8 mouse cellular contexts compared by ENCODE assay signal in genomic region chr19:4125268-4125667, GRCm38 (mm10). TPM values are rescaled to one million over a fixed set of nuclear protein-coding genes. Genes with fewer than 3 reads are reported as not detected.
DNase-seq lines count a peak whose midpoint lies in the region; ATAC-seq and TF ChIP-seq lines count a peak whose summit lies in the region.
"Not testable (repeated sequence)": the region's sequence is repeated elsewhere in the genome, so short reads cannot be mapped to it uniquely, and the experiment has no call there.

No protein-coding gene starts in this region.

- DNase-seq in 416B (ENCODE audit: low read depth), result peak; percentile 53
- peak; percentile 64 for DNase-seq in cerebellum, adult 11-12 months
- not testable (repeated sequence) for DNase-seq in forebrain, embryonic 11.5 days (ENCODE audit: low spot score); liver, embryonic 13.5 days

- WGBS in forebrain, embryonic 11.5 days, result 23% methylated on average over 4 of the region's 4 CpGs
- WGBS in heart, embryonic 16.5 days, result 13% methylated on average over 3 of the region's 4 CpGs
- WGBS in kidney, embryonic 14.5 days, result 18% methylated on average over 4 of the region's 4 CpGs
- 27% methylated on average over 4 of the region's 4 CpGs for WGBS in liver, embryonic 13.5 days (ENCODE audit: insufficient replicate concordance)
- 75% methylated on average over 1 of the region's 4 CpGs for WGBS in midbrain, embryonic 13.5 days
- 5% methylated on average over 4 of the region's 4 CpGs for WGBS in small intestine, adult 2 months

- TF ChIP-seq POLR2A in small intestine, adult 2 months (IDR thresholded peaks at IDR 0.05; ENCODE audit: low read depth, low read length), result not testable (repeated sequence)

- H3K27me3 ChIP-seq in forebrain, embryonic 11.5 days (ENCODE audit: control insufficient read depth, insufficient read depth, low read length); heart, embryonic 16.5 days (ENCODE audit: control insufficient read depth, insufficient read depth, low read length); kidney, embryonic 14.5 days (ENCODE audit: control insufficient read depth, insufficient read depth, low read length); liver, embryonic 13.5 days; midbrain, embryonic 13.5 days; small intestine, adult 2 months (ENCODE audit: control insufficient read depth, insufficient read depth, low read length): not testable (repeated sequence)

- H3K36me3 ChIP-seq in forebrain, embryonic 11.5 days (ENCODE audit: control insufficient read depth, insufficient read depth, low read length); heart, embryonic 16.5 days (ENCODE audit: control insufficient read depth, insufficient read depth): not testable (repeated sequence)
- H3K36me3 ChIP-seq in kidney, embryonic 14.5 days (ENCODE audit: control insufficient read depth, insufficient read depth, low read length), result peaks cover 23% of the 10 kb centered on the region
- peaks cover 27% of the 10 kb centered on the region for H3K36me3 ChIP-seq in liver, embryonic 13.5 days
- peaks cover 29% of the 10 kb centered on the region for H3K36me3 ChIP-seq in midbrain, embryonic 13.5 days
- peaks cover 13% of the 10 kb centered on the region; the same call in 1 of the 2 replicates for H3K36me3 ChIP-seq in small intestine, adult 2 months (ENCODE audit: control insufficient read depth, insufficient read depth, low read length)

- H3K9me3 ChIP-seq in forebrain, embryonic 11.5 days (ENCODE audit: control insufficient read depth, low read length); heart, embryonic 16.5 days (replicated peaks; ENCODE audit: control insufficient read depth, low read length); kidney, embryonic 14.5 days (ENCODE audit: control insufficient read depth, low read length); liver, embryonic 13.5 days (replicated peaks); midbrain, embryonic 13.5 days: not testable (repeated sequence)

- H3K9ac ChIP-seq in forebrain, embryonic 11.5 days (ENCODE audit: low read length), result peak overlapping the region; percentile 39; the same call in 1 of the 2 replicates
- H3K9ac ChIP-seq in heart, embryonic 16.5 days (ENCODE audit: low read length), result peak overlapping the region; percentile 56
- H3K9ac ChIP-seq in kidney, embryonic 14.5 days (ENCODE audit: low read depth, low read length), result peak overlapping the region; percentile 45
- peak overlapping the region; percentile 65 for H3K9ac ChIP-seq in liver, embryonic 13.5 days
- peak overlapping the region; percentile 88 for H3K9ac ChIP-seq in midbrain, embryonic 13.5 days (replicated peaks)

- peaks cover 10% of the 10 kb centered on the region for H3K4me1 ChIP-seq in forebrain, embryonic 11.5 days (replicated peaks; ENCODE audit: control insufficient read depth, insufficient read depth, low read length)
- peaks cover 30% of the 10 kb centered on the region for H3K4me1 ChIP-seq in heart, embryonic 16.5 days (ENCODE audit: control insufficient read depth, insufficient read depth, low read length)
- H3K4me1 ChIP-seq in kidney, embryonic 14.5 days (ENCODE audit: control insufficient read depth, insufficient read depth, low read length), result not testable (repeated sequence)
- peaks cover 88% of the 10 kb centered on the region for H3K4me1 ChIP-seq in liver, embryonic 13.5 days (replicated peaks)
- peaks cover 23% of the 10 kb centered on the region for H3K4me1 ChIP-seq in midbrain, embryonic 13.5 days (replicated peaks)
- H3K4me1 ChIP-seq in small intestine, adult 2 months (ENCODE audit: control insufficient read depth, insufficient read depth, insufficient read length, low read length), result peaks cover 19% of the 10 kb centered on the region

- H3K27ac ChIP-seq in forebrain, embryonic 11.5 days (ENCODE audit: low read depth, low read length); heart, embryonic 16.5 days (ENCODE audit: low read length); kidney, embryonic 14.5 days (ENCODE audit: low read depth, low read length): not testable (repeated sequence)
- H3K27ac ChIP-seq in liver, embryonic 13.5 days, result peak overlapping the region; percentile 80
- H3K27ac ChIP-seq in midbrain, embryonic 13.5 days, result peak overlapping the region; percentile 56
- H3K27ac ChIP-seq in small intestine, adult 2 months (ENCODE audit: insufficient read depth, low read depth, low read length), result peak overlapping the region; percentile 55

- peak overlapping the region; percentile 77 for H3K4me3 ChIP-seq in forebrain, embryonic 11.5 days (ENCODE audit: low read depth, low read length)
- H3K4me3 ChIP-seq in heart, embryonic 16.5 days (ENCODE audit: low read length), result peak overlapping the region; percentile 67
- H3K4me3 ChIP-seq in kidney, embryonic 14.5 days (ENCODE audit: low read length), result peak overlapping the region; percentile 88
- H3K4me3 ChIP-seq in liver, embryonic 13.5 days (replicated peaks), result peak overlapping the region; percentile 82
- peak overlapping the region; percentile 84 for H3K4me3 ChIP-seq in midbrain, embryonic 13.5 days (replicated peaks)
- peak overlapping the region; percentile 60 for H3K4me3 ChIP-seq in small intestine, adult 2 months (ENCODE audit: low read depth, low read length)

- peak overlapping the region; percentile 45 for H3K4me2 ChIP-seq in forebrain, embryonic 11.5 days (ENCODE audit: low read depth, low read length, severe bottlenecking)
- peak overlapping the region; percentile 57 for H3K4me2 ChIP-seq in heart, embryonic 16.5 days (ENCODE audit: low read depth, low read length)
- peak overlapping the region; percentile 42 for H3K4me2 ChIP-seq in kidney, embryonic 14.5 days (replicated peaks; ENCODE audit: low read depth, low read length)
- peak overlapping the region; percentile 65 for H3K4me2 ChIP-seq in liver, embryonic 13.5 days
- H3K4me2 ChIP-seq in midbrain, embryonic 13.5 days (replicated peaks), result peak overlapping the region; percentile 84

- peak; percentile 40; the same call in 1 of the 2 replicates for ATAC-seq in forebrain, embryonic 11.5 days (replicated peaks; ENCODE audit: low FRiP score)
- ATAC-seq in heart, embryonic 16.5 days (replicated peaks; ENCODE audit: extremely low read depth, insufficient read depth, low FRiP score), result peak; percentile 25
- ATAC-seq in kidney, embryonic 14.5 days (ENCODE audit: low FRiP score, low TSS enrichment), result peak; percentile 39
- peak; percentile 13 for ATAC-seq in liver, embryonic 13.5 days (ENCODE audit: low read depth)
- ATAC-seq in midbrain, embryonic 13.5 days, result peak; percentile 63

- not testable (repeated sequence) for TF ChIP-seq CTCF in small intestine, adult 2 months (IDR thresholded peaks at IDR 0.05; ENCODE audit: extremely low read depth, insufficient read length, insufficient replicate concordance, low read depth, low read length)

RNA-seq across cellular contexts. Expression of gene Aip, which starts 0.4 kb away (rescaled TPM):
- 52.3 and 59.0 TPM in 2 replicates for polyA plus RNA-seq in forebrain, embryonic 11.5 days (2014; fragmentation: Nextera tagmentation; extraction: Ambion mirVana)
- 87.5 and 88.6 TPM in 2 replicates for polyA plus RNA-seq in heart, embryonic 16.5 days (2015; fragmentation: Nextera tagmentation; extraction: Ambion mirVana)
- 92.0 and 97.5 TPM in 2 replicates for polyA plus RNA-seq in kidney, embryonic 14.5 days (2014; fragmentation: Nextera tagmentation; extraction: Ambion mirVana)
- 37.7 and 38.9 TPM in 2 replicates for polyA plus RNA-seq in liver, embryonic 13.5 days (2015; fragmentation: Nextera tagmentation; extraction: Ambion mirVana)
- polyA plus RNA-seq in midbrain, embryonic 13.5 days (2015; fragmentation: Nextera tagmentation; extraction: Ambion mirVana), result 79.8 and 80.9 TPM in 2 replicates
- 41.3 and 59.8 TPM in 2 replicates for polyA plus RNA-seq in small intestine, adult 2 months (2012; rRNA removed)

RNA-seq across cellular contexts. Expression of gene Gpr152, which starts 14.3 kb away (rescaled TPM):
- polyA plus RNA-seq in forebrain, embryonic 11.5 days (2014; fragmentation: Nextera tagmentation; extraction: Ambion mirVana), result not detected in 2 replicates
- polyA plus RNA-seq in heart, embryonic 16.5 days (2015; fragmentation: Nextera tagmentation; extraction: Ambion mirVana), result not detected in 2 replicates
- not detected in 2 replicates for polyA plus RNA-seq in kidney, embryonic 14.5 days (2014; fragmentation: Nextera tagmentation; extraction: Ambion mirVana)
- polyA plus RNA-seq in liver, embryonic 13.5 days (2015; fragmentation: Nextera tagmentation; extraction: Ambion mirVana), result 0.02 TPM in 1 of 2 replicates, not detected in the other
- 0.05 and 0.08 TPM in 2 replicates for polyA plus RNA-seq in midbrain, embryonic 13.5 days (2015; fragmentation: Nextera tagmentation; extraction: Ambion mirVana)
- polyA plus RNA-seq in small intestine, adult 2 months (2012; rRNA removed), result 0.06 TPM in 1 of 2 replicates, not detected in the other

RNA-seq across cellular contexts. Expression of gene Cabp4, which starts 18.6 kb away (rescaled TPM):
- polyA plus RNA-seq in forebrain, embryonic 11.5 days (2014; fragmentation: Nextera tagmentation; extraction: Ambion mirVana), result not detected in 2 replicates
- polyA plus RNA-seq in heart, embryonic 16.5 days (2015; fragmentation: Nextera tagmentation; extraction: Ambion mirVana), result 0.11 TPM in 1 of 2 replicates, not detected in the other
- polyA plus RNA-seq in kidney, embryonic 14.5 days (2014; fragmentation: Nextera tagmentation; extraction: Ambion mirVana), result 0.06 and 0.09 TPM in 2 replicates
- 0.07 and 0.13 TPM in 2 replicates for polyA plus RNA-seq in liver, embryonic 13.5 days (2015; fragmentation: Nextera tagmentation; extraction: Ambion mirVana)
- polyA plus RNA-seq in midbrain, embryonic 13.5 days (2015; fragmentation: Nextera tagmentation; extraction: Ambion mirVana), result 0.19 and 0.34 TPM in 2 replicates
- 0.25 and 0.42 TPM in 2 replicates for polyA plus RNA-seq in small intestine, adult 2 months (2012; rRNA removed)

RNA-seq across cellular contexts. Expression of gene Coro1b, which starts 23.2 kb away (rescaled TPM):
- polyA plus RNA-seq in forebrain, embryonic 11.5 days (2014; fragmentation: Nextera tagmentation; extraction: Ambion mirVana), result 119 and 128 TPM in 2 replicates
- 133 and 134 TPM in 2 replicates for polyA plus RNA-seq in heart, embryonic 16.5 days (2015; fragmentation: Nextera tagmentation; extraction: Ambion mirVana)
- 132 and 156 TPM in 2 replicates for polyA plus RNA-seq in kidney, embryonic 14.5 days (2014; fragmentation: Nextera tagmentation; extraction: Ambion mirVana)
- 70.7 and 72.6 TPM in 2 replicates for polyA plus RNA-seq in liver, embryonic 13.5 days (2015; fragmentation: Nextera tagmentation; extraction: Ambion mirVana)
- 121 and 127 TPM in 2 replicates for polyA plus RNA-seq in midbrain, embryonic 13.5 days (2015; fragmentation: Nextera tagmentation; extraction: Ambion mirVana)
- 264 and 493 TPM in 2 replicates for polyA plus RNA-seq in small intestine, adult 2 months (2012; rRNA removed)

RNA-seq across cellular contexts. Expression of gene Pitpnm1, which starts 25.5 kb away (rescaled TPM):
- polyA plus RNA-seq in forebrain, embryonic 11.5 days (2014; fragmentation: Nextera tagmentation; extraction: Ambion mirVana), result 13.9 and 18.0 TPM in 2 replicates
- 27.7 and 29.4 TPM in 2 replicates for polyA plus RNA-seq in heart, embryonic 16.5 days (2015; fragmentation: Nextera tagmentation; extraction: Ambion mirVana)
- 14.0 and 15.8 TPM in 2 replicates for polyA plus RNA-seq in kidney, embryonic 14.5 days (2014; fragmentation: Nextera tagmentation; extraction: Ambion mirVana)
- polyA plus RNA-seq in liver, embryonic 13.5 days (2015; fragmentation: Nextera tagmentation; extraction: Ambion mirVana), result 2.8 and 3.1 TPM in 2 replicates
- 45.0 and 45.9 TPM in 2 replicates for polyA plus RNA-seq in midbrain, embryonic 13.5 days (2015; fragmentation: Nextera tagmentation; extraction: Ambion mirVana)
- 108 and 197 TPM in 2 replicates for polyA plus RNA-seq in small intestine, adult 2 months (2012; rRNA removed)

Comparison
In these comparisons a context has a peak if more than half of its experiments do, and no peak if none do; other contexts are left out.
1. ATAC-seq: peak in every context shown above with its lines; median percentile 63 in midbrain, embryonic 13.5 days; 40 in forebrain, embryonic 11.5 days; 39 in kidney, embryonic 14.5 days; 25 in heart, embryonic 16.5 days; 13 in liver, embryonic 13.5 days.